Comparison of ENCODE assay signal across 9 mouse cellular contexts in genomic region chr15:92231386-92231785, GRCm38 (mm10).
DNase-seq lines count a peak whose midpoint lies in the region; ATAC-seq and TF ChIP-seq lines count a peak whose summit lies in the region.
"Had no signal": no experiment of that assay in that cellular context is flagged by ENCODE, and none has a peak within 500 bp of the region (broad histone marks: within the 10 kb centered on the region; RNA-seq: fewer than 3 reads in every experiment).

No protein-coding gene starts in this region.

- H3K4me3 ChIP-seq in cortical plate, adult 2 months (ENCODE audit: insufficient read depth, low read length) = no peak overlapping the region
- H3K4me3 ChIP-seq: limb, embryonic 15.5 days had no signal

- TF ChIP-seq CTCF in cortical plate, adult 2 months (IDR thresholded peaks at IDR 0.05; ENCODE audit: extremely low read depth, insufficient read depth, low read length) = peak; percentile 65

- H3K4me1 ChIP-seq in cortical plate, adult 2 months (ENCODE audit: control insufficient read depth, insufficient read depth, low read length) = no peaks in the 10 kb centered on the region
- H3K4me1 ChIP-seq: limb, embryonic 15.5 days had no signal

- no peak overlapping the region for H3K27ac ChIP-seq in cortical plate, adult 2 months (ENCODE audit: insufficient read depth, low read length)
- H3K27ac ChIP-seq: limb, embryonic 15.5 days had no signal

- no peak for TF ChIP-seq POLR2A in cortical plate, adult 2 months (IDR thresholded peaks at IDR 0.05; ENCODE audit: extremely low read depth, insufficient read depth, low read length)

- peak; percentile 67 for ATAC-seq in frontal cortex, adult (ENCODE audit: low TSS enrichment)

- DNase-seq in frontal cortex, postnatal 25 days (ENCODE audit: low spot score in 2 of 2) = no peak
- peak; percentile 19 for DNase-seq in lung, postnatal 10 days
- no peak for DNase-seq in lung, postnatal 14 days
- DNase-seq in retina, embryonic 14.5 days (ENCODE audit: low spot score) = peak; percentile 79
- no peak for DNase-seq in layer of hippocampus, postnatal 36 days
- no peak for DNase-seq in frontal cortex, postnatal 36 days (ENCODE audit: low spot score in 2 of 2)

Comparison
In these comparisons a context has a peak if more than half of its experiments do, and no peak if none do; other contexts are left out.
1. DNase-seq: peak in lung, postnatal 10 days (single experiment) and retina, embryonic 14.5 days (single experiment); none in frontal cortex, postnatal 25 days (0 of 2), lung, postnatal 14 days (single experiment), layer of hippocampus, postnatal 36 days (0 of 2) and frontal cortex, postnatal 36 days (0 of 2).